ENCODE assay signal across 30 mouse cellular contexts in the genomic region with DNA sequence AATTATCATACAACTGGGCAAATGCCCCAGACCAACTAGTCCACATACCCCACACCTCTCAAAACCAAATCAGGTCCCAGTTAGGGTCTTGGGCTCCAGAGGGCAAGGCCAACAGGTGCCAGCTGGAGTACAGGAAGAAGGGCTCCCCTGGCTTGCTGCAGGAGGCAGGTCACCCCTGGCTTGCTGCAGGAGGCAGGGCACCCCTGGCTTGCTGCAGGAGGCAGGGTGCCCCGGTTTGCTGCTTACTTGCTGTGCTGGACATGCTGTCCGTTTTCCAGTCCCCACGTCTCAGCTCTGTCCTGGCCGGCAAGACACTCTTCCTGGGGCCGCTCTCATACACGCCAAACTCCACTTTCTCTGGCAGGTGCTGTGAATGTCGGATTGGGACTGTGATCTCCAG.
"Had no signal": no experiment of that assay in that cellular context is flagged by ENCODE, and none has a peak within 500 bp of the region (broad histone marks: within the 10 kb centered on the region; RNA-seq: fewer than 3 reads in every experiment).

No protein-coding gene starts in this region.

- H3K36me3 ChIP-seq: heart, embryonic 10.5 days; heart, embryonic 12.5 days; heart, embryonic 13.5 days; heart, embryonic 15.5 days; hindbrain, embryonic 10.5 days; hindbrain, embryonic 12.5 days; hindbrain, embryonic 13.5 days; hindbrain, embryonic 15.5 days; intestine, embryonic 15.5 days; kidney, embryonic 15.5 days had no signal

- H3K27ac ChIP-seq: heart, embryonic 10.5 days; heart, embryonic 13.5 days; heart, embryonic 15.5 days; hindbrain, embryonic 10.5 days; hindbrain, embryonic 12.5 days; hindbrain, embryonic 13.5 days; hindbrain, embryonic 14.5 days; hindbrain, embryonic 15.5 days; hindbrain, postnatal 0 days; intestine, embryonic 15.5 days; kidney, embryonic 15.5 days; kidney, postnatal 0 days; layer of hippocampus, adult 2 months had no signal

- H3K4me3 ChIP-seq: heart, embryonic 10.5 days; heart, embryonic 12.5 days; heart, embryonic 13.5 days; heart, embryonic 15.5 days; hindbrain, embryonic 10.5 days; hindbrain, embryonic 12.5 days; hindbrain, embryonic 13.5 days; hindbrain, embryonic 15.5 days; intestine, embryonic 15.5 days; kidney, embryonic 15.5 days; layer of hippocampus, adult 2 months had no signal

- H3K27me3 ChIP-seq: heart, embryonic 12.5 days; heart, embryonic 15.5 days; hindbrain, embryonic 12.5 days; hindbrain, embryonic 13.5 days; hindbrain, embryonic 15.5 days; intestine, embryonic 15.5 days had no signal

- DNase-seq: heart, postnatal 10 days; heart, postnatal 14 days; heart, postnatal 36 days; heart, postnatal 4 days; kidney, adult 11 months; kidney, adult 18-20 months; kidney, adult 2 months; kidney, adult 8-10 months; kidney, adult 9 months; kidney, postnatal 10 days; kidney, postnatal 14 days; kidney, postnatal 25 days; kidney, postnatal 36 days; kidney, postnatal 4 days; layer of hippocampus, adult 9-11 months; layer of hippocampus, postnatal 36 days had no signal
